Comparison of ENCODE assay signal across 8 mouse cellular contexts in genomic region chr10:128082880-128083421, GRCm38 (mm10). TPM values are rescaled to one million over a fixed set of nuclear protein-coding genes. Genes with fewer than 3 reads are reported as not detected.
DNase-seq lines count a peak whose midpoint lies in the region; ATAC-seq lines count a peak whose summit lies in the region.

TSS of gene Atp5b (plus strand) at chr10:128083273.

- H3K27ac ChIP-seq in hindbrain, embryonic 11.5 days (ENCODE audit: low read depth, low read length): peak within 1 kb of the TSS; percentile 56

- peak; percentile 99 for ATAC-seq in hindbrain, embryonic 11.5 days (ENCODE audit: low FRiP score)

- WGBS in hindbrain, embryonic 11.5 days: under 1% methylated on average over 34 of the region's 34 CpGs

- DNase-seq in Muller cell, postnatal 12 days (ENCODE audit: inconsistent ontology term): peak; percentile 100
- DNase-seq in cerebellum, adult 9-11 months: peak; percentile 99
- DNase-seq in frontal cortex, adult 2 months (ENCODE audit: extremely low spot score in 1 of 2, low spot score in 1 of 2): peak; percentile 99 to 100
- peak; percentile 97 for DNase-seq in hindbrain, embryonic 11.5 days (ENCODE audit: low spot score)
- peak; percentile 99 for DNase-seq in layer of hippocampus, postnatal 10 days (ENCODE audit: low spot score in 2 of 2)
- peak; percentile 99 for DNase-seq in lung, postnatal 10 days
- peak; percentile 94 for DNase-seq in ovary, postnatal 36 days (ENCODE audit: low spot score)
- peak; percentile 98 for DNase-seq in thymus, postnatal 25 days

- no peaks in the 10 kb centered on the region for H3K9me3 ChIP-seq in hindbrain, embryonic 11.5 days (ENCODE audit: control insufficient read depth, low read length)

- peak within 1 kb of the TSS; percentile 99 for H3K4me3 ChIP-seq in hindbrain, embryonic 11.5 days (ENCODE audit: low read depth, low read length)

- H3K4me2 ChIP-seq in hindbrain, embryonic 11.5 days (replicated peaks; ENCODE audit: low read depth, low read length): peak within 1 kb of the TSS; percentile 92

- peaks cover 15% of the 10 kb centered on the region for H3K36me3 ChIP-seq in hindbrain, embryonic 11.5 days (ENCODE audit: control insufficient read depth, insufficient read depth, low read length)

- H3K27me3 ChIP-seq in hindbrain, embryonic 11.5 days (ENCODE audit: control insufficient read depth, insufficient read depth, low read length): no peaks in the 10 kb centered on the region

- peak within 1 kb of the TSS; percentile 90 for H3K9ac ChIP-seq in hindbrain, embryonic 11.5 days (ENCODE audit: low read depth, low read length)

- 0 out of 2 replicates have a peak, but pooled peaks cover 2% of the 10 kb centered on the region for H3K4me1 ChIP-seq in hindbrain, embryonic 11.5 days (replicated peaks; ENCODE audit: control insufficient read depth, insufficient read depth, low read length)

RNA-seq across cellular contexts. Expression of gene Atp5b, which starts in this region (rescaled TPM):
- polyA plus RNA-seq in frontal cortex, adult 2 months (2012; rRNA removed): 1,563 and 1,614 TPM in 2 replicates
- polyA plus RNA-seq in hindbrain, embryonic 11.5 days (2014; fragmentation: Nextera tagmentation; extraction: Ambion mirVana): 2,416 and 2,461 TPM in 2 replicates
- 1,000 to 10,000 TPM; 1,650 to 1,701 TPM for total RNA-seq in layer of hippocampus, postnatal 10 days (2021)

Comparison
In these comparisons a context has a peak if more than half of its experiments do, and no peak if none do; other contexts are left out.
1. Peak in every context shown above with its lines: DNase-seq, ATAC-seq, H3K4me3 ChIP-seq and H3K27ac ChIP-seq.